Mouse (Mus musculus): ENCODE data around the gene Pepd.

Pepd gene

GRCm38 (mm10) chr7:34984526-34985133 lies 72.5 kb downstream of the Pepd start:
- DNase-seq = no peak

GRCm38 (mm10) chr7:34985216-34985615 lies 73.0 kb downstream of the Pepd start:
- no peak for DNase-seq

GRCm38 (mm10) chr7:34985646-34986045 lies 73.5 kb downstream of the Pepd start:
- no peak for DNase-seq

- no peak for DNase-seq
Measured at GRCm38 (mm10) chr7:34986575-34987150, 74.5 kb downstream of the Pepd start.

GRCm38 (mm10) chr7:34987258-34987657 lies 75.1 kb downstream of the Pepd start:
- no peak for DNase-seq

- peak; percentile 74 to 81 for DNase-seq
Measured at GRCm38 (mm10) chr7:34988488-34988887, 76.3 kb downstream of the Pepd start.

GRCm38 (mm10) chr7:34991731-34992246 lies 79.6 kb downstream of the Pepd start:
- DNase-seq = no peak

GRCm38 (mm10) chr7:34992766-34993165 lies 80.6 kb downstream of the Pepd start:
- no peak for DNase-seq

- peak; percentile 47 to 71 for DNase-seq
Measured at GRCm38 (mm10) chr7:34995872-34996662, 83.9 kb downstream of the Pepd start.

- peak; percentile 76 to 81 for DNase-seq
Measured at GRCm38 (mm10) chr7:35000839-35001238, 88.7 kb downstream of the Pepd start.

GRCm38 (mm10) chr7:35003171-35003737 lies 91.1 kb downstream of the Pepd start:
- peak in 1 of 2 experiments; percentile 38 for DNase-seq

GRCm38 (mm10) chr7:35006661-35007060 lies 94.5 kb downstream of the Pepd start:
- DNase-seq = peak; percentile 75 to 81

- DNase-seq = no peak
Measured at GRCm38 (mm10) chr7:35013228-35013627, 101.0 kb downstream of the Pepd start.

- no peak for DNase-seq
Measured at GRCm38 (mm10) chr7:35015252-35015651, 103.1 kb downstream of the Pepd start.

GRCm38 (mm10) chr7:35021365-35021764 lies 109.2 kb downstream of the Pepd start:
- DNase-seq = no peak

- no peak for DNase-seq
Measured at GRCm38 (mm10) chr7:35023251-35023650, 111.1 kb downstream of the Pepd start.

GRCm38 (mm10) chr7:35024426-35024825 lies 112.2 kb downstream of the Pepd start:
- DNase-seq = no peak

- DNase-seq = peak; percentile 91 to 94
Measured at GRCm38 (mm10) chr7:35025409-35026275, 113.5 kb downstream of the Pepd start.

- no peak for DNase-seq
Measured at GRCm38 (mm10) chr7:35026276-35026630, 114.1 kb downstream of the Pepd start.

- peak; percentile 70 for DNase-seq
Measured at GRCm38 (mm10) chr7:35026838-35027291, 114.7 kb downstream of the Pepd start.

- peak in 1 of 2 experiments; percentile 31 for DNase-seq
Measured at GRCm38 (mm10) chr7:35027801-35028420, 115.7 kb downstream of the Pepd start.

GRCm38 (mm10) chr7:35028559-35028958 lies 116.4 kb downstream of the Pepd start:
- no peak for DNase-seq

All from cerebellum, postnatal 10 days (tissue).